Mouse (Mus musculus) T-helper 17 cell (primary cell): ENCODE data around the gene Zfp526.

Source experiments
- in situ Hi-C, 2 experiments: fragments of 300-600 bp; cut with MboI, MseI; formaldehyde crosslinking; loops; 1 replicate in 1 of 2; 2 replicates in 1 of 2; pipeline ENCODE4 v1.15.1; 2025; ENCODE audit warnings: high pct_unique_total_duplicates in 2 of 2

The Zfp526 gene

DNA sequence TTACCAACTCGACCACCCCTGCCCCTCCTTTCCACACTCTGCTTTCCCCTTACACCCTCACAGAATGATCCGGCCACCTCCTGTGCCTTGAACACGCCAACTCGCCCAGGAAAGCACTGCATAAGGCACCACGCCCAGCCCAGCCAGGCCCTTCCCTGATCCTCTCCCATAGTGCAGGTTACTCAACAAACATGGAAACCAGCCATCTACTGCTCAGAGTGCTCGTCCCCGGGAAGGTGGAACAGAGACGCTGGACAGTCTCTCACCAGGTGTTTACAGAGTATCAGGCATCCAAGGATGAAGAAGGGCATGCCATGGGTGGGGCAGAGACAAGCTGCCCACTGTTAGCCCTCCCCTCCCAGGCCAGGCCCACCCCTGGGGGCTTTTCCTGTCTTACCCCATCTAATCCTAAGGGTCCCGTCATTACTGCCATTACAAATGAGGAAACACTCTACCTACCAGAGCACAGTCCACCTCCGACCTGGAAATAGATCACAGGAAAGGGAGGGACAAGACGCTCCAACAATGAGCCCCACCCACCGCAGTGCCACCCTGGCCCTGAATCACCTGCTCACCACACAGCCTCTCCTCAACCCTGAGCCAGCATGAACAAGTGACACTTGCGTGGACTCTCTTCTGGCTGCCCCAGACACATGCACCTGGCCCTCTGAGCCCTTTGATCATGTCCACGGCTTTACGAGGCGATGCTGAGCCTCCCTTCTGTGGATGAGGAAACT lies 15.0 kb upstream of the Zfp526 start:
- in situ Hi-C loops: no loop called here

DNA sequence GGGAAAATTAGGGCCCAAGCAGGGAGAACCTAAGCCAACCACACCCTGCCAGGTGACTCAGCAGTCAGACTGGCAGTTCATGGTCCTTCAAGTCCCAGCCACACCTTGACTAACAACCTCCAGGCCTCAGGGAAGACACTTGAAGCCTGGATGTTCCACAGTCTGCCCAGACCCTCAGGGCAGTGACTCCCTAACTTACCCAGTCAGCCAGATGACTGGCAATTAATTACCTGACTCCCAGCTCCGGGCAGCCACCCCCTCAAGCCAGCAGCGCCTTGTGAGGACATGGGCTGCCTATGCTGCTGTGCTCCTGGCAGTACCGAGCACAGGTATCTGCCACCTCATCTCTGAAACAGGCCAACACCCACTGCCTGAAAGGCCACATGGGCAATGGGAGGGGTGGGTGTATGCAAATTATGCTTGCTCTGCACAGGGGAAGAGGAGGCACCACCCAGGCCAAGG lies 12.0 kb upstream of the Zfp526 start:
- in situ Hi-C loops: no loop called here

DNA sequence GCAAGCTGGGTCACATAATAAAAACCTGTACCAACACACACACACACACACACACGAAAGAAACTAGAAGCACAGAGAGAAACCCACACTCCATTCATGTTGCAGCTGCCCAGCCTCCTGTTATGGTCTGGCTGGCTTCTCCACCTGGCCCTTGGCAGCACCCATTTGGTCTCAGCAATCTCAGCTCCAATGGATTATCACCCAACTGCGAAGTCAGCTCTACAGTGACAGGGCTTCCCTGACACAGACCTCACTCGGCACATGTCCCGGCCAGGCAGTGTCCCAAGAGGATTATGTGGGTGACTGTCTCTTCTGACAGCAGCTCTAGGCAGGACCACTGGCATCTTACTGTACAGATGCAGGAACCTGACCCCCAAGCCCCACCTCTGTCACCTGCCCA lies 10.7 kb upstream of the Zfp526 start:
- in situ Hi-C loops: no loop called here

DNA sequence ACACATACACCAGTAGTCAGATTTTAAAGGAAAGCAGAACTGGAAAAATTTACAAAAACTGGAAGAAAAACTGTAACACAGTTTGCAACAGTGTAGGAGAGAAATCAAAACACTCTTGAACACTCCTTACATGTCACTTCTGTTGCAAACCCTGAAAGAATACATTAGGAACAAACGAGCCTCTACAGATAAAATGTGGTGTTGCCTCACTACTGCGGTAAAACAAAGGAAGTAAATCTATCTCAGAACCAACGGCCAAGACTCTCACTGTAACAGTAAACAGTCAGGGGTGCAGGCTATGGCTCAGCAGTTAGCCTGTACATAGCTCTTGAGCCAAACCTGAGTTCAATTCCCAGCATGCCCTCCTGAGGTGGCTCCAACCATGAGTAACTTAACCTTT lies 8.1 kb upstream of the Zfp526 start:
- in situ Hi-C loops: no loop called here

DNA sequence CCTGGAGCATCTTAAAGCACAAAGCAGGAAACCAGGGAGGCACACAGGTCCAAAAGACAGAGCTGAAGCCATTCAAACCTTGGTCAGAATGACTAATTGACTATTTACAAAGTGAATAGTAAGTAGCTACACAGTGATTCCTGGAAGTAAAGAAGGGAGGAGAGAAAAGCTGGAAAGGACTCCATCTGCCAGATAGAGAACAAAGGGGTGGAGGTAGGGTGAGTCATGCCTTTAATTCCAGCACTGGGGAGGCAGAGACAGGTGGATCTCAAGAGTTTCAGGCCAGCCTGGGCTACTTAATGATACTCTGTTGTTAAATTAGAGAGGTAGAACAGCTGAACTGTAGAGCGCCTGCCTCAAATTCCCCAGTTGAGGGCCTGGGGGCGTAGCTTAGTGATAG lies 7.1 kb upstream of the Zfp526 start:
- in situ Hi-C loops: no loop called here

DNA sequence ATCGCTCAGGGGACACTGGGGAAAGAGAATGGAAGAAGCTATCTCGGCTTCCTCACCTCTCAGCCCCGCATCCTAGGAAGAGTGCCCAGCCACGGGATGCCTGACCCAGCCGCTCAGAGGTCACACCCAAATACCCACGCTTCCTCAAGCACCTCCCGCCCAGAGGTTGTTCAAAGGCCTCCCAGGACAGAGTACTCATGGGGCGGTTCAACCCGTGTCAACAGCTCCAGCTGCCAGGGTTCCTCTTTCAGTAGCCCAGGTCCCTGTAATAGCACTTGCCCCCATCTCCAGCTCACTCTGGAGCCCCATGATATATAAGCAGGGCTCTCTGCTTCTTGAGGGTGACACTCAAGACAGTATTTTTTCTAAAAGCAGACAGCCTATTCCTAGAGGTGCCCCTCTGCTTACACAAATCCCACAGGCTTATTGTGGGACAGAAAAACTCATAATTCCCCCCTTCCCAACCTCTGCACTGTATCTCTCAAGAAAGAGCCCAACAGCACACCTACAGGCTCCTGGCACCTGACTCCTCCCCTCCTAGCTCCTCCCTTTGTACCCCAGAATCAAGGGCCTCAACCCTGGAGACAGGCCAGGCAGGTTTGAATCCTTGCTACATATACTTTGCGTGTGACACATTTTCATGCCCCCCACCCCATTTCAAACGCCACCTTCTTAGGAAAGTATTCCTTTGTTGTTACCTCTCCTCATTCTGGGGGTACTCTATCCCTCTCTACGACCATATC lies 3.4 kb upstream of the Zfp526 start:
- in situ Hi-C loops: no loop called here

DNA sequence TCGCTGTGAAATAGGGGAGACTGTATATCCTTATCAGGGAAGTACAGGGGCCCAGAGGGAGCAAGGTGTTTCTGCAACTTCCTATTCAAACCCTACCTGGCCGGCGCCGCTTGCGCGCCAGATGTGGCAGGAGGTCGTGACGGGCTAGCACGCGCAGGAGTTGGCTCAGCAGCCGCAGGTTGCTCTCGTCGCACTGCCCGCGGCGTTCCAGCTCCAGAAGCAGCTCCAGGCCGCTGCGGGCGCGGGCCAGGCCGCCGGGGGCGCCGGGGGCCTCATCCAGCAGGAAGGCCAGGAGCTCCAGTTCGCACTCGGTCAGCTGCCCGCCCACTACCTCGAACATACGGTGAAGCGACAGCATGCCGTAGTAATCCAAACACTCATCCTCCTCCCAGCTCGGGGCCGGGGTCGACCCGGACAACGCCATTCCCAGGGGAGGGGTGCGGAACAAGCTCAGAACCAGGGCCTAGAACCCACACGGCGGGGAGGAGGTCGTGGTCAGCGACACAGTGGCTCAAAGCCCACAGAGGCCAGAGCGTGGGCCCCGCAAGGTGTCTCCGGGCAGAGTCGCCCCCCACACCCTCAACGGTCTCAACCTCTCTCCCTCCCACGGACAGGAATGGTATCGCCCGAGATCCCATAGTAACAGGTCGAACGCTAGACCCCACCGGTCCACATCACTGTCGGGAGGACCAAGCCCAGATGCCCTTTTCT lies 2.4 kb upstream of the Zfp526 start:
- in situ Hi-C loops: no loop called here

DNA sequence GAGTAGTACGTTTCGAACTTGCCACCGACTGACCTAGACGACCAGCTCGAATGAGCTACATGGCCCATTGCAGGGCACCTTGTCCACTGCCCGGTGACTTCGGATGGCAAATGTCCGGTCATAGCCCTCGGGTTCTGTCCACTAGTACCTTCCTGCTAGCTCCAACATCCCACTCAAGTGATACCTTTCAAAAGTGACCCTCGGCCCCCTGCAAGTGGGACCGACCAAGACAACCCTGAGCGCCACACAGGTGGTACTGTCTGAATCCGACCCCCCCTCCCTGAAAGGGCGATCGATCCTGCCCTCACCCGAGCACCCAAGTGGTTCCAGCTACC lies 1.8 kb upstream of the Zfp526 start:
- in situ Hi-C loops: no loop called here

DNA sequence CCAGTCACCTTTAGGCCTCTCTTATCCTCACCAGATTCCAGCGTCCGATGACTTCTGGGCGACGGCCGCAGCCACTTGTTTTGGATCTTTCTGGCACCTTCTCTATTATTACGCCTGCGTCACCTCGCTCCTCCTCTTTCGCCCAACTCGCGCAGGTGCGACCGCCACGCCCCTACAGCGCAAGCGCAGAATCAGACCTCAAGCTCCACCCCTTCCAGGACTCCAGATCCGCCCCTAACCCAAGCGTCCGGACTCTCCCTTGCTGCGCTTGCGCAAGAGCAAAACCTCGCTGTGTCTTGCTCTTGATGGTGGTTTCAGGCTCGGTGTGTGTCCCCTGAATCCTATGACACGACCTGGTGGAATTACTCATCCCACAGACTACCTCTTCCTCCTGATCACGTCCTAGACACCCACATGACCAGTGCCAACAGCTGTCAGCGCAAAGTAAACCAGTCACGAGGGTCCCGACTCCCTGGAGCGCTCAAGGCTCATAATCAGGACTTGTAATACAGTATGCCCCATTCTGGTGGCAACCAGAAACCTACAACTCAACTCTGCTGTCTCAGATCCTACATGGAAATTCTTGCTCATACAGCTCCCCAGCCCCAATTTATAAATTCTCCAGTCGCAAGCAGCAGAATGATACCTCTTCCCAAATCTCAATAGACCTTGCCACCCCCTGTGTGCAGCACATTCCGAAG lies 1.3 kb upstream of the Zfp526 start:
- in situ Hi-C loops: loop anchor here (10.0 kb wide), 2 partner anchors 55 to 65 kb away; no protein-coding TSS in a partner anchor

DNA sequence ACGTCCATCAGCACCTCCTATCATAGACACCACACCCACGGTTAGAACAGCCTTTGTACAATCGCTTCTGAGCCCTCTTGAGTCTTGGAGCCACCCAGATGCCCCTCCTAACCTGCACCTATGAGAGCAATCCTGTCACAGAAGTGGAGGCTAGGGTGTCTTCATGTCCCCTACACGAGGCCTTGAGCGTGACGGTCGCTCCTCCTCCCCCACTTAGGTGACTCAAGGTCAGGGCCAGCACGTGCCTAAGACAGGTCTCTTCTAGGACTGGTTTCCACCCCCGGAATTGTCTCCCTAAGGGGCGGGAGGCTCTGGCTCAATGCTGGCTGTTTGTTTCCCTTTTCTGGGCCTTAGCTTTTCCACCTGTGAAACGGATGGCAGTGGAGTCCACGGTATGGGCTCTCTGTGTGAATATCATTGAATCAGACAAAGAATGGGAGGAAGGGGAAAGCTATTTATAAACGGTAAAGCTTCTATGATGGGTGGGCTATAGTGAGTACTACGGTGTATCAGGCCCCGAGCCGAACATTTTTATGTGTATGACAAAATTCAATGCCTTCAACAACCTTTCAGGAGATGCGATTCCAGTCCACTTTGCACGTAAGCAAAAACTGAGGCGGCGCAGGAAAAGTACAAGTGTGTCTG lies 646 bp upstream of the Zfp526 start, which contains the start of gene Dedd2:
Gene Dedd2 (minus strand): TSS at position 159 of the 645 bp plus-strand sequence.
- in situ Hi-C loops: loop anchor here (10.0 kb wide), 2 partner anchors 54 to 64 kb away; no protein-coding TSS in a partner anchor

DNA sequence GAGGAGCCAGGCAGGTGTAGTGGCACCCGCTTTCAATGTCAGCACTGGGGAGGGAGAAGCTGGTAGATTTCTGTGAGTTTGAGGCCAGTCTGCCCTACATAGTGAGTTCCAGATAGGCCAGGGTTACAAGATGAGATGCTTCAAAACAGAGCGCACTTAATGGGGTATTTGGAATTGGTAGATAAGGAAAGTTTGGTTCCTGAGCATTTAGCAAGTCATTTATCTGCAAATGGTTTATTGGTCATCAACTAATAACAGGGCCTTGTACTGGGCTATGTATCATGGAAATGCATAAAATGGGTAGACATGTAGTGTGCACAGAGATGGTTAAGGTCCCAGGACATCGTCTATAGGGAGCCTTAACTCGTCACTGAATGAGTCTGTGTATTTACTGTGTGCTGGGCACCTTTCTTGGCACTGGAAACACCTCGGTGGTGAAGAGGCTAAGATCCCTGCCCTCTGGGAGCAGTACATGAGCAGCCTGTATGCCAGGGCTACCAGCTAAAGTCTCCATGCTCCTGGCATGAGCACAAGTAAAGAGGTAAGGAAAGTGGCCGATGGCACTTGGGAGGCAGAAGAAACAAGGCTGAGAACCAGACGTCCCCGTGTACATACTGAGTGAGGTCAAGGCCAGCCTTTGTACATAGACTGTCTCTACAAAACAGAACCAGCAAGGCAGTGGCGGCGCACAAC lies 1.2 kb downstream of the Zfp526 start:
- in situ Hi-C loops: loop anchor here (10.0 kb wide), 2 partner anchors 52 to 62 kb away; no protein-coding TSS in a partner anchor

DNA sequence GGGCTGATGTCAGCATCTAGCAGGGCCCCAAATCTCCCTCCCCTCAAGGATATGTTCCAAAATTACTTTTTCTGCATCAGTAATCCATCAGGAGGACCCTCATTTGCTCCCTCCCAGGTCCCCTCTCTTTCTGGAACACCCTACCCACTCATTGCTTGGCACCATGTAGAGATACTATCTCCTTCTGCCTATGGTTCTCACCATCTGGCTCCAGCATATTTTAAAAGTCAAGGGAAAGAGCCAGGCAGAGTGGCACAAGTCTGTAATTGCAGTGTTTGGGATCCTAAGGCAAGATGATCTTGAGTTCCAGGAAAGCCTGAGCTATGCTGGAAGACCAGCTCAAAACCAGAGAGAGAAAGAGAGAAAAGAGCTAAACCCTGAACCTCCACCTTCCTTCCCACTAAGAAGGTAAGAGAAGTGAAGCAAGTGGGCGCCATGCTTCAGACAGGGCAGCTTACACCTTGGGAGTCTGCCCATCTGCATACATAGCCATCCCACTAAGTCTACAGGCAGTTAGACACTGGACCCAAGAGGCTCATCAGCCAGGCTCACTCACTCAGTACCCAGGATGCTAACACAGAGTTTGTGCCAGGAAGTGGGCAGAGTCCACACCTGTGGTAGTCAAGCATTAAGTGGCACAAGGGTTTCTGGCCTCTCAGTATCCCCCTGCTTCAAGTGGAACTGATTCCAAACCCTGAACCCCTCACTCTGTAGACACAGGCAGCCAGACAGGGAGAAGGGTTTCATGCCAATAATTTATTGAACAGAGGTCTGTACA lies 6.5 kb downstream of the Zfp526 start:
- in situ Hi-C loops: loop anchor here (10.0 kb wide), 2 partner anchors 47 to 57 kb away; no protein-coding TSS in a partner anchor

DNA sequence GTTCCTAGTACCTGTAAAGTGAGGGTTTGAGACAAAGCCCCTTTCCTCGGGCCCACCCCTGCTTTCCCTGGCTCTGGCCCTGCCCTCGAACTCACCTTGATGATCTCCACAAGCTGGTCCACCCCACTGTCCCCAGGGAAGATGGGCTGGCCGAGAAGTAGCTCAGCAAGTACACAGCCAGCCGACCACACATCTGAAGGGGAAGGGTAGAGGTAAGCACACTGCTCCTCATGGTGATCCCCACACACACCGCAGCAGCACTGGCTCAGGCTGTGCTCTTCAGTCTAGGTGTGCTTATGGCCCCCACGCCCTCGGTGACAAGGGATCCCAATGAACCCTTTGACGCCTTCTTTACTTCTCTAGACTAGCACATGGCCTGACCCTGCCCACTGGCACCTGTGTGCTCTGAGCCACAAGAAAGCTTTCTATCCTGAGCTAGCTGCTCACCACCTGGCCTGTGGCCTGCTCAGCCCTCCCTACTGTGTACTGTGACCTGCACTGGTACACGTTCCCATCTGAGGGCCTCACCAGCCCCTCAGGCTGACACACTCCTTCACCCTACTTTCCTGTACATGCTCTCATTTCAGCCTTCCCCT lies 9.6 kb downstream of the Zfp526 start:
- in situ Hi-C loops: no loop called here

DNA sequence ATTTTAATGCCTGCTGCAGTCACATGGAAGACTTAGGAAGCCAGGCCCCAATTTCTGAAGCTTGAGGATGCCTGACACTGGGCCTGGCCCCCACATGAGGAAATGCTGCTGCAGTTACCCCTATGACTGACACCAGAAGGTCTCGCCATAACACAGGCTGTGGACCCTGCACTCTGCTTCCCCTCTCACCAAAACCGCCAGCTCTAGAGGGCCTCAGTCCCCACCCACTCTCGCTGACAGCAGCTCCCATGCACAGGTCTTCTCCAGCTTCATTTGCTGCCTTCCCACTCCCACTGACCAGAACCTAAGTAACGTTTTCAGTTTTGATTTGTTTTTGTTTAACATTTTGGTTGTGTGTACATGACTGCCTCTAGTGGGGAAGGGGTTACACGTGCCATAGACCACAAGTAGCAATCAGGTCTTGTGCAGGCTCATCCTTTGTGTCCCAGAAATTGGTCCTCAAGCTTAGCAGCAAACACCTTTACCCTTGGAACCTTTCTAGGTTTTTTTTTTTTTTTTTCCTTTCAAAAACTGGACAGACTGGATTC lies 10.9 kb downstream of the Zfp526 start:
- in situ Hi-C loops: no loop called here

DNA sequence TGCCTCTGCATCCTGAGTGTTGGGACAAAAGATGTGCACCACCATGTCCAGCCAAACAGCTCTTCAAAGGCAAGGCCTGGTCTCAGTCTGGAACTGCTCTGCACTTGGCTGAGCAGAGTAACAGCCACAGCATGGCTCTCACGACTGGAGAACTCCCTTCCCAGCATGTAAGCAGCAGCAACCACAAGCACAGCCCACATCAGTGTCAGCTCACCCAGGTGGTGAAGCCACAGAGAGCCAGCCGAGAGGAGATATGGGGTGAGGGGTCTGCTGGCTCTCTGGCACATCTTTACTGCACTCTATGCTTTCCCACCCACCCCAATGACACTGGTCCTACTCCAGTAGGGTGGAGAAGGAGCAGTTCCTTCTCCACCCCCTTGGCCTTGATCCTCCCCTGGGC lies 11.8 kb downstream of the Zfp526 start:
- in situ Hi-C loops: no loop called here

DNA sequence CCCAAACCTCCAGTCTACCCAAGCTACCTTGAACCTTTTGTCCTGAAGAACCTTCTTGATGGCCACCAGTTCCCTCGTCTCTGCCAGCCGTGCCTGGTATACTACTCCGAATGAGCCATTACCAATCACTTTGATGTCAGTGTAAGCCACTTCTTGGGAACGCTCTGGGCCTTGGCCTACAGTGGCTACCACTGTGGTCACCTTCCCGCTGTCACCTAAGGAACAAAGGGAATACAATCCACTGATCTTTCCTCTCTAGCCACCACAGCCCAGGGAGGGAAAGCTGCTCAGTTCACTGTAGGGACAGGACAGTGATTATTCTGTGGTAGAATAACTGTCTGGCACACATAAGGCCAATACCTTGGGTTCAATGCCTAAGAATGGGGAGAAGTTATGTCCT lies 14.3 kb downstream of the Zfp526 start:
- in situ Hi-C loops: no loop called here

DNA sequence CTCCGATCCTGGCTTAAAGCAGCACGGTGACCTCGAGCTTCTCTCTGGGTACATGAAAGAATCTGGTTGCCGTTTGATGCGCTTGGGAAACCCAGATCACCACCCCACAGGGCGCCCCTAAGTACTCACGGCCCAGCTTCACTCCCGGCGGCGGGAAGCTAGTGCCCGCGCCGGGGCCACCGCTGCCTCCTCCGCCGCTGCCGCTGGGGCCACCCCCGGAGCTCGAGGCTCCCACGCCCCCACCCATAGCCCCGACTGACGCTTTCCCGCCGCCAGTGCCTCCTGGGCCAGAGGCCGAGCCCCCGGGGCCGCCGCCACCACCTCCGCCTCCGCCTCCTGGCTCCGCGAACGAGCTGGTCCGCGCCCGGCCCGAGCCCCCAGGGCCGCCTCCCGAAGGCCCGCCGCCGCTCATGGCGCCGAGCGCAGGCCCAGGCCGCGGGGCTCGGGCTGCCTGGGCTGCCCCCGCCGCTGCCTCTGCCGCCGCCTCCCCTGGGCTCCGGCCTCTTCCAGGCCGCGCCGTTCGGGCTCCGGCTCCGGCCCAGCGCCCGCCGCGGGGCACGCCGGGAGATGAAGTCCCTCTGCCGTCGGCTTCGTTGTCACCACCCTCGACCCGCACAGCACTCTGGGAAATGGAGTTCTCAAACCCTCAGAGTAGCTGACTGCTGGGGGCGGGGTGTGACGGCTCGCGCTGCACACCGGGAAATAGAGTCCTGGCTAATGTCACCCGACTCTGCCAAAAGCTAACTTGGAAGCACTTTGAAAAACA lies 16.2 kb downstream of the Zfp526 start, which contains the start of gene Gsk3a:
Gene Gsk3a (minus strand): TSS at position 603 of the 766 bp plus-strand sequence.
- in situ Hi-C loops: no loop called here
